Mouse (Mus musculus): ENCODE data around the gene 2610028H24Rik. TPM values are rescaled to one million over a fixed set of nuclear protein-coding genes. Genes with fewer than 3 reads are reported as not detected.

Gene 2610028H24Rik
- polyA plus RNA-seq, 1 experiment from 2014 or later: not detected

- Histone ChIP-seq H3K27me3 (replicated peaks; ENCODE audit: control insufficient read depth, insufficient read depth, low read length) (no peaks in the 10 kb centered on the region), H3K27ac (ENCODE audit: low read depth) (no peak overlapping the region), H3K4me2 (ENCODE audit: low read length) (no peak overlapping the region), H3K9me3 (ENCODE audit: control insufficient read depth, low read length) (no peaks in the 10 kb centered on the region), H3K4me1 (replicated peaks; ENCODE audit: control insufficient read depth, insufficient read depth, low read length) (no peaks in the 10 kb centered on the region), H3K9ac (ENCODE audit: low read length) (no peak overlapping the region), H3K4me3 (ENCODE audit: low read depth, low read length) (no peak overlapping the region), H3K36me3 (ENCODE audit: control insufficient read depth, insufficient read depth, low read length) (peaks cover 96% of the 10 kb centered on the region)
- 97% methylated on average over 12 of the region's 13 CpGs for WGBS
- no peak for DNase-seq (ENCODE audit: low spot score)
- no peak for ATAC-seq (replicated peaks; ENCODE audit: low FRiP score, low TSS enrichment, low read depth)
Measured at GRCm38 (mm10) chr10:76480851-76481250, 32.0 kb downstream of the 2610028H24Rik start.

GRCm38 (mm10) chr10:76481480-76481879, 32.6 kb downstream of the 2610028H24Rik start:
- Histone ChIP-seq H3K4me1 (replicated peaks; ENCODE audit: control insufficient read depth, insufficient read depth, low read length) (no peaks in the 10 kb centered on the region), H3K4me3 (ENCODE audit: low read depth, low read length) (no peak overlapping the region), H3K9me3 (ENCODE audit: control insufficient read depth, low read length) (no peaks in the 10 kb centered on the region), H3K27ac (ENCODE audit: low read depth) (no peak overlapping the region), H3K36me3 (ENCODE audit: control insufficient read depth, insufficient read depth, low read length) (peaks cover 96% of the 10 kb centered on the region), H3K9ac (ENCODE audit: low read length) (no peak overlapping the region), H3K27me3 (replicated peaks; ENCODE audit: control insufficient read depth, insufficient read depth, low read length) (no peaks in the 10 kb centered on the region), H3K4me2 (ENCODE audit: low read length) (no peak overlapping the region)
- DNase-seq (ENCODE audit: low spot score) (no peak), ATAC-seq (replicated peaks; ENCODE audit: low FRiP score, low TSS enrichment, low read depth) (no peak)
- 91% methylated on average over 6 of the region's 6 CpGs for WGBS

- WGBS: 90% methylated on average over 2 of the region's 2 CpGs
- Histone ChIP-seq H3K27me3 (replicated peaks; ENCODE audit: control insufficient read depth, insufficient read depth, low read length) (no peaks in the 10 kb centered on the region), H3K9ac (ENCODE audit: low read length) (no peak overlapping the region), H3K4me3 (ENCODE audit: low read depth, low read length) (no peak overlapping the region), H3K27ac (ENCODE audit: low read depth) (no peak overlapping the region), H3K4me1 (replicated peaks; ENCODE audit: control insufficient read depth, insufficient read depth, low read length) (no peaks in the 10 kb centered on the region), H3K36me3 (ENCODE audit: control insufficient read depth, insufficient read depth, low read length) (peaks cover 97% of the 10 kb centered on the region), H3K4me2 (ENCODE audit: low read length) (no peak overlapping the region), H3K9me3 (ENCODE audit: control insufficient read depth, low read length) (no peaks in the 10 kb centered on the region)
- ATAC-seq (replicated peaks; ENCODE audit: low FRiP score, low TSS enrichment, low read depth) (no peak), DNase-seq (ENCODE audit: low spot score) (no peak)
Measured at GRCm38 (mm10) chr10:76486302-76486701, 37.4 kb downstream of the 2610028H24Rik start.

GRCm38 (mm10) chr10:76488265-76488664, 39.4 kb downstream of the 2610028H24Rik start:
- H3K9ac ChIP-seq (ENCODE audit: low read length): no peak overlapping the region
- no peaks in the 10 kb centered on the region for H3K9me3 ChIP-seq (ENCODE audit: control insufficient read depth, low read length)
- no peaks in the 10 kb centered on the region for H3K4me1 ChIP-seq (replicated peaks; ENCODE audit: control insufficient read depth, insufficient read depth, low read length)
- ATAC-seq (replicated peaks; ENCODE audit: low FRiP score, low TSS enrichment, low read depth) (no peak), DNase-seq (ENCODE audit: low spot score) (no peak)
- H3K36me3 ChIP-seq (ENCODE audit: control insufficient read depth, insufficient read depth, low read length): peaks cover 93% of the 10 kb centered on the region
- H3K27me3 ChIP-seq (replicated peaks; ENCODE audit: control insufficient read depth, insufficient read depth, low read length): no peaks in the 10 kb centered on the region
- H3K27ac ChIP-seq (ENCODE audit: low read depth): no peak overlapping the region
- H3K4me3 ChIP-seq (ENCODE audit: low read depth, low read length): no peak overlapping the region
- H3K4me2 ChIP-seq (ENCODE audit: low read length): no peak overlapping the region
- 95% methylated on average over 8 of the region's 8 CpGs for WGBS

GRCm38 (mm10) chr10:76489205-76489604, 40.3 kb downstream of the 2610028H24Rik start:
- Histone ChIP-seq H3K36me3 (ENCODE audit: control insufficient read depth, insufficient read depth, low read length) (peaks cover 93% of the 10 kb centered on the region), H3K9ac (ENCODE audit: low read length) (no peak overlapping the region), H3K9me3 (ENCODE audit: control insufficient read depth, low read length) (no peaks in the 10 kb centered on the region), H3K4me3 (ENCODE audit: low read depth, low read length) (no peak overlapping the region), H3K27ac (ENCODE audit: low read depth) (no peak overlapping the region), H3K27me3 (replicated peaks; ENCODE audit: control insufficient read depth, insufficient read depth, low read length) (no peaks in the 10 kb centered on the region), H3K4me1 (replicated peaks; ENCODE audit: control insufficient read depth, insufficient read depth, low read length) (no peaks in the 10 kb centered on the region), H3K4me2 (ENCODE audit: low read length) (no peak overlapping the region)
- no peak for ATAC-seq (replicated peaks; ENCODE audit: low FRiP score, low TSS enrichment, low read depth)
- WGBS: 89% methylated on average over 15 of the region's 15 CpGs
- no peak for DNase-seq (ENCODE audit: low spot score)

- Histone ChIP-seq H3K9me3 (ENCODE audit: control insufficient read depth, low read length) (no peaks in the 10 kb centered on the region), H3K36me3 (ENCODE audit: control insufficient read depth, insufficient read depth, low read length) (peaks cover 88% of the 10 kb centered on the region), H3K27ac (ENCODE audit: low read depth) (no peak overlapping the region), H3K4me3 (ENCODE audit: low read depth, low read length) (no peak overlapping the region), H3K9ac (ENCODE audit: low read length) (no peak overlapping the region), H3K4me1 (replicated peaks; ENCODE audit: control insufficient read depth, insufficient read depth, low read length) (no peaks in the 10 kb centered on the region), H3K27me3 (replicated peaks; ENCODE audit: control insufficient read depth, insufficient read depth, low read length) (no peaks in the 10 kb centered on the region), H3K4me2 (ENCODE audit: low read length) (no peak overlapping the region)
- WGBS: 64% methylated on average over 1 of the region's 1 CpGs
- no peak for ATAC-seq (replicated peaks; ENCODE audit: low FRiP score, low TSS enrichment, low read depth)
- DNase-seq (ENCODE audit: low spot score): no peak
Measured at GRCm38 (mm10) chr10:76493527-76493926, 44.6 kb downstream of the 2610028H24Rik start.

GRCm38 (mm10) chr10:76495501-76495900, 46.6 kb downstream of the 2610028H24Rik start:
- Histone ChIP-seq H3K4me2 (ENCODE audit: low read length) (no peak overlapping the region), H3K27me3 (replicated peaks; ENCODE audit: control insufficient read depth, insufficient read depth, low read length) (no peaks in the 10 kb centered on the region), H3K36me3 (ENCODE audit: control insufficient read depth, insufficient read depth, low read length) (peaks cover 88% of the 10 kb centered on the region), H3K9me3 (ENCODE audit: control insufficient read depth, low read length) (no peaks in the 10 kb centered on the region), H3K4me3 (ENCODE audit: low read depth, low read length) (no peak overlapping the region), H3K9ac (ENCODE audit: low read length) (no peak overlapping the region), H3K4me1 (replicated peaks; ENCODE audit: control insufficient read depth, insufficient read depth, low read length) (no peaks in the 10 kb centered on the region), H3K27ac (ENCODE audit: low read depth) (no peak overlapping the region)
- DNase-seq (ENCODE audit: low spot score) (no peak), ATAC-seq (replicated peaks; ENCODE audit: low FRiP score, low TSS enrichment, low read depth) (no peak)
- 92% methylated on average over 6 of the region's 6 CpGs for WGBS

- 90% methylated on average over 7 of the region's 7 CpGs for WGBS
- Histone ChIP-seq H3K9me3 (ENCODE audit: control insufficient read depth, low read length) (no peaks in the 10 kb centered on the region), H3K4me2 (ENCODE audit: low read length) (no peak overlapping the region), H3K4me3 (ENCODE audit: low read depth, low read length) (no peak overlapping the region), H3K27ac (ENCODE audit: low read depth) (no peak overlapping the region), H3K4me1 (replicated peaks; ENCODE audit: control insufficient read depth, insufficient read depth, low read length) (no peaks in the 10 kb centered on the region), H3K27me3 (replicated peaks; ENCODE audit: control insufficient read depth, insufficient read depth, low read length) (no peaks in the 10 kb centered on the region), H3K9ac (ENCODE audit: low read length) (no peak overlapping the region), H3K36me3 (ENCODE audit: control insufficient read depth, insufficient read depth, low read length) (peaks cover 88% of the 10 kb centered on the region)
- no peak for DNase-seq (ENCODE audit: low spot score)
- ATAC-seq (replicated peaks; ENCODE audit: low FRiP score, low TSS enrichment, low read depth): no peak
Measured at GRCm38 (mm10) chr10:76496366-76496765, 47.5 kb downstream of the 2610028H24Rik start.

GRCm38 (mm10) chr10:76497522-76497921, 48.6 kb downstream of the 2610028H24Rik start:
- H3K4me2 ChIP-seq (ENCODE audit: low read length): no peak overlapping the region
- peaks cover 93% of the 10 kb centered on the region for H3K36me3 ChIP-seq (ENCODE audit: control insufficient read depth, insufficient read depth, low read length)
- 95% methylated on average over 4 of the region's 4 CpGs for WGBS
- H3K9me3 ChIP-seq (ENCODE audit: control insufficient read depth, low read length): no peaks in the 10 kb centered on the region
- H3K27ac ChIP-seq (ENCODE audit: low read depth): no peak overlapping the region
- ATAC-seq (replicated peaks; ENCODE audit: low FRiP score, low TSS enrichment, low read depth): no peak
- no peak for DNase-seq (ENCODE audit: low spot score)
- H3K27me3 ChIP-seq (replicated peaks; ENCODE audit: control insufficient read depth, insufficient read depth, low read length): no peaks in the 10 kb centered on the region
- no peak overlapping the region for H3K4me3 ChIP-seq (ENCODE audit: low read depth, low read length)
- H3K4me1 ChIP-seq (replicated peaks; ENCODE audit: control insufficient read depth, insufficient read depth, low read length): no peaks in the 10 kb centered on the region
- H3K9ac ChIP-seq (ENCODE audit: low read length): no peak overlapping the region
